Mouse (Mus musculus): Measurements from ENCODE around the gene Otulinl.

GRCm38 (mm10) chr15:27673151-27673550 is 8.2 kb downstream of the Otulinl start:
- TF ChIP-seq CTCF (IDR thresholded peaks at IDR 0.05; ENCODE audit: control insufficient read depth, insufficient read depth, insufficient read length) (no peak), MYOG (IDR thresholded peaks at IDR 0.05; ENCODE audit: control insufficient read depth, extremely low read depth, insufficient read length) (no peak), MAX (IDR thresholded peaks at IDR 0.05) (no peak), MYOD1 (IDR thresholded peaks at IDR 0.05; ENCODE audit: control insufficient read depth, insufficient read length, low read depth) (no peak), CEBPB (IDR thresholded peaks at IDR 0.05; ENCODE audit: low read depth) (no peak)

All from C2C12 (cell line).